Mouse (Mus musculus): Measurements from ENCODE around the gene Mgp.
"Not testable (repeated sequence)": the region's sequence is repeated elsewhere in the genome, so short reads cannot be mapped to it uniquely, and the experiment has no call there.

Gene Mgp

DNA sequence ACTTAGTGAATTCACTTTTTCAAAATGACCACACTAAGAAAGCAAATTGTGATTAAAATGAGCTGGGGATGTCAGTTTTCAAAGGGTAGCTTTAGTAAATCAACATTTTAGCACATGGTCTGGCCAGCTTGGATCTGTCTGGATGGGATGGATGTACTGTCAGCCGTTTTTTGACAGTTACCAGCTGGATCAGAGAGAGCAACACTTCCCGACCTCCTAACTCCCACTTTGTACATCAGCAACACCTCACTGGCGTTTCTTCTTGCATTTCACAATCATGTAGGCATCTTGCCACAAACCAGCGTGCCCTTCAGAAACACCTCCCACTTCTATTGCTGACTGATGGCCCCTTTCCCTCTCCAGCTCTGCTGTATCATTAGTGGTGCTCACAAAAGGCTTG lies 22.6 kb upstream of the Mgp start:
- DNase-seq (ENCODE audit: low read depth, low spot score), result no peak

GRCm38 (mm10) chr6:136897789-136898188 lies 22.2 kb upstream of the Mgp start:
- DNase-seq (ENCODE audit: low read depth, low spot score), result no peak

DNA sequence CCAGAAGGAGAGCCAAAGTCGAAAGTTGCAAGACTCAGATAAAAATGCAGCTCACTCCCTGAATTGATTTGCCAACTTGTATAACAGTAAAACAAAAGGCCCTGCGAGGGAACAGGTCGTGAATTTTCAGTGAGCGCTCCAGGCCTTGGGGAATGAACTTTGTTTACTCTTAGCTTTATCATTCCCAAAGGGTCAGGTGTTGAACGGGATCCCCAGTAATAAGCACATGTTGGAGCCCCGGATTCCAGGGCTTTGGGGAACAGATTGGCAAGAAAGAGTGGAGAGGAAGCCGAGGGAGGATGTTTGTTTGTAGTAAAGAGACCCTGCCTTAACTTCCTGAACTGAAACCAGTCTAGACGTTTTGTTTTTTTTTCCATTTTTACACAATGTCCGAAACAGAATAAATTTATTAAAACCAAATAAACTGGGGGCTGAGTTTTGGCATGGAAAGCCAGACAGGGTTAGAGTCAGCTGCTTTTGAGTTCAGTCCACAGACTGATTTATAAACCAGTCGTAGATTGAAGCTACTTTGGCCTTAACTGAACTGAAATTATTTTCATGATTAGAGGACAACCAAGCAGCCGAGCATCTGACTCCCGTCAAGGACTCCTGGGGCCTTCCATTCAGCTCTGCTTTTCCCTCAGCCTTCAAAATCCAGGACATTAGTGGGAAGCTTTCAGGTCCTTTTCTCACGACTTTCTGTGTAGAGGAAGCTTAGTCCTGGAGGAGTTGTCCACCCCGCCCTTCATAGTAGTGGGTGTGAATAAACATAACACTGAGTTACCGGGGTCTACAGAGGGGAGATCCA lies 19.1 kb upstream of the Mgp start:
- no peak for DNase-seq (ENCODE audit: low read depth, low spot score)

DNA sequence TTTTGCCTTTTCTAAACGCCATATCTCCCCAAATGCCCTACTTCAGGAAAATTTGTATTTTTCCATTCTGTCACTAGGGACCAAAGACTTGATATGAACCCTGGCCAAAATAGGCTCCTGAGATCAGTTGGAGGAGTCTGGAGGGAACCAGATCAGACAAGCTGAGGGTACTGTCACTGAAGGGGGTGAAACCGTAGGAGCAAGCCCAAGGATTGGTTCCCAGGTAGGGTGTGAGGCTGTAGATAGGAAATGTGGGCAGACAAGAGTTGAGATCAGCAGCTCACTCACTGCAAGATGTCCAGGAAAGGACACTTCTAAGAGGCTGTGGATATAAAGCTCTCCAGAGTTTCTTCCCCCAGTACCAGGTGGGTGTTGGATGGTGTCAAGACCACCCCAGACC lies 16.4 kb upstream of the Mgp start:
- no peak for DNase-seq (ENCODE audit: low read depth, low spot score)

DNA sequence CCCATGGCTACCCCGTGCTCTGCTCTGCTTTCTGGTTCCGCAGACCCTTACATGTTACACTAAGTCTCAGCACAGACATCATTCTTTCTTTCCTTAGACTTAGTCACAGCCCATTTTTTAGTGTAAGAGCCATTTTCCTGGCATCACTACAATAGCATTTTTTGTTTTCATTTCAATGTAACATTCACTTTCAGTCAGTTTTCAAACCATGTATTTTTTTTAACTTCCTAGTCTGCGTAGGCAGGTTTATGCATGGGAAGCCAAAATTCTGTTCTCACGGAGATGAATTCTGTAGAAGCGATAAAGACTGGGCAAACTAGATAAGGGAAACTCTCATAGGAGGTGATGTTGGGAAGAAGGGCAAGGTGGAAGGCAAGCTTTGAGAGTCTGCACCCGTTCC lies 13.9 kb upstream of the Mgp start:
- DNase-seq (ENCODE audit: low read depth, low spot score), result no peak

- no peak for DNase-seq (ENCODE audit: low read depth, low spot score)
Measured at GRCm38 (mm10) chr6:136889067-136889466, 13.4 kb upstream of the Mgp start.

DNA sequence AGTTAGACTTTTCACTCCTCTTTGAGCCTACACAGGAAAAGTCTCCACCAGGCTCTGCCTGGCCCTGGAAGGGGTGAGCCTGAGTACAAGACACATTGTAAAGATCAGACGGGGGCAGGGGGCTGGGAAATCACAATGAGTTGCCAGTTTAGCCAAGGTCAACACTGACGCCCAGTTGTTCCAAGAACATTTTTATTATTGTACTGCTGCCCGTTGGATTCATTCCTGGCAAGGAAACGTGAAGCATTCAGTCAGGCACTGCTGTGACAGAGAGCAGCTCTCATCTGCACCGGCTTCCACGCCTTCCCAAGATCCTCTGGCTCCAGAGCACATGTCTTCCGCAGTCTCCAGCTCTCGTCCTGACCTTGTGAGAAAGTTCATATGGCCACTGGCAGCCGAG lies 12.2 kb upstream of the Mgp start:
- no peak for DNase-seq (ENCODE audit: low read depth, low spot score)

DNA sequence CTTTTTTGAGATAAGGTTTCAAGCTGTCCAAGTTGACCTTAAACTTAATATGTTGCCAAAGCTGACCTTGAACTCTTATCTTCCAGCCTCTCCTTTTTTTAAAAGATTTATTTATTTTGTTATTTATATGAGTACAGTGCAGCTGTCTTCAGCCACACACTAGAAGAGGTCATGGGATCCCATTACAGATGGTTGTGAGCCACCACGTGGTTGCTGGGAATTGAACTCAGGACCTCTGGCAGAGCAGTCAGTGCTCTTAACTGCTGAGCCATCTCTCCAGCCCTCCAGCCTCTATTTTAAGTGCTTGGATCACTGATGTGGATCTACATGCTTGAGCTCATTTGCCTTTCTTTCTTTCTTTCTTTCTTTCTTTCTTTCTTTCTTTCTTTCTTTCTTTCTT lies 9.1 kb upstream of the Mgp start:
- not testable (repeated sequence) for DNase-seq (ENCODE audit: low read depth, low spot score)

DNA sequence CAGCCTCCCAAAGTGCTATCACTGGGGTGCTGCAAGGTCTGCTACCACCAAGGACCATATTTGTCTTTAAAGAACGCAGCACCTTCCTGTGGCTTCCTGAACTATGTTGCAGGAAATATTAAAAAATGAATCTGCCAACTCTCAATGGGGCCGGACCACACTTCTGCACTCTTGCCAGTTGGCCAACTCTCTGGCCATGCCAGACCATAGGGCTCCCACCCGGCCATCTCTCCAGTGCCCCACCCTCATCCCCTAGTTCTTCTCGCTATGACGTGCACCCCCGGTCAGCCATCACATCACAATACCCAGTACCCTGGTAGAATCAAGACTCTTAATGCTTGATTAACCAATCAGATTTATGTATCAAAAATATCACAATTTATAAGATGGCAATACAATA lies 8.3 kb upstream of the Mgp start:
- no peak for DNase-seq (ENCODE audit: low read depth, low spot score)

- DNase-seq (ENCODE audit: low read depth, low spot score), result no peak
Measured at GRCm38 (mm10) chr6:136883431-136883915, 7.8 kb upstream of the Mgp start.

- DNase-seq (ENCODE audit: low read depth, low spot score), result no peak
Measured at GRCm38 (mm10) chr6:136881678-136882077, 6.1 kb upstream of the Mgp start.

GRCm38 (mm10) chr6:136874599-136874998 lies 1.0 kb downstream of the Mgp start:
- no peak for DNase-seq (ENCODE audit: low read depth, low spot score)

GRCm38 (mm10) chr6:136868921-136869320 lies 6.7 kb downstream of the Mgp start:
- no peak for DNase-seq (ENCODE audit: low read depth, low spot score)

DNA sequence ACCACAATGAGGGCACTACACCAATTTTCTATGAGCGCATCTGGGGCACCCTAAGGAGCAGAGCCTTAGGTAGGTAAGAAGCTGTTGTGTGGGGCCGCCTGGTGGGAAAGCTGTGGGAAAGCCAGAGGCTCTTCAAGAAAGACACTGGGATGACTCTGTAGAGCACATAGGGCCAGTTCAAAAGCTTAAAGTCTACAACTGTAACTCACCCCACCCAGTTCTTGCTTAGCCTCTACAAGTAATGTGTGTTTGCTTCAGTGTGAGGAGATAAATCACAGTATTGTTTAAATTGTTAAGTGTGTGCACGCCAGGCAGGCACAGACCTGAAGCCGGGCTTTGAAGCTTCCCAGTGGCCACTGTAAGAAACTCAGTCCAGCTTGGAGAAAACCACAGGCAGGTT lies 9.5 kb downstream of the Mgp start:
- DNase-seq (ENCODE audit: low read depth, low spot score), result no peak

DNA sequence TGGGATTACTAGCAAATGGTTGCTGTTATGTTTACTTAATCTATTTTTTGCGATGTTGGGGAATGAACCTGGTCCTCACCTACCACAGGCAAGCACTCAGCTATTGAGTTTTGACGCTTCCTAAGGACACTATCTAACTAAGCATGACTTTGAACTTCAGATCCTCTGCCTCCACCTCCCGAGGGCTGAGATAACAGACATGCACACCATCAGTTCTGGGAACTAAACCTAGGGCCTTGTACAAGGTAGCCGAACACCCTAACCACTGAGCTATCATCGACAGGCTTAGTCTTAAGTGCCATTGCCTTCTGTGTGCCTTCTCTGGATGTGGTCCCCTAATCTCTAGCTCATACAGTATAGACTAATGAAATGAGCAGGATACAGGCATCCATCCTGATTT lies 10.3 kb downstream of the Mgp start:
- DNase-seq (ENCODE audit: low read depth, low spot score), result no peak

GRCm38 (mm10) chr6:136861020-136861419 lies 14.6 kb downstream of the Mgp start:
- DNase-seq (ENCODE audit: low read depth, low spot score), result peak; percentile 72

DNA sequence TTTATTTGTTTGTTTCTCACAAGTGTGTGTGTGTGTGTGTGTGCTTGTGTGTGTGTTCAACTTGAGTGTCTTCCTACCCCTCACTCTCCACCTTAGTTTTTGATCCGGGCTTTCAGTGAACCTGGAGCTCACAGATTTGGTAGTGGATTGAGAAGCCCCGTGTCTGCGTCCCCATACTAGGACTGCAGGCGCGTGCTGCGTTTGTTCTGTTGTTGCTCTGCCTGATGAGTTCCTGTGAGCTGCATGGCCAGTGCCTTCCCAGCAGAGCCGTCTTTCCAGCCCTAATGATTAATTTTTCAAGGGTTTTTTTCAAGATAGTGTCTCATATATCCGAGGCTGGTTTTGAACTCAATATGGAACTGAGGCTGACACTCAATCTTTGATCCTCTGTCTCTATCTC lies 17.2 kb downstream of the Mgp start:
- DNase-seq (ENCODE audit: low read depth, low spot score), result no peak

DNA sequence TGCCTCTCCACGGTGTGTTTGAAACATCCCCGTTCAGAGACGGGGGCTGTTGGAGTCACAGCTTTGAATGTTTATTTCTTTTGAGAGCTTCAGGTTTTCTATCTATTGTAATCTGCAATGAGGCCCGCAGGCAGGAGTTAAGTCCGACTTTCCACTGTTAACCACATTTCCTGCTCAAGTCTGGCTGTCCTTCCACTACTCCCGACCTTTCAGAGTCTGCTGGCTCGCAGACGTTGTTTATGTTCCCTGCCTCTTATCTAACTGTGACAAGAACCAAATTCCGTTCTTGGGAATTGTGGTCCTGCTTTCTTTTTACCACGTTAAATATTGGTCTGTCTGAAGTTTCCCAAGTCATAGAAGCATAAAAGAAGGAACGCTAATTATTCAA lies 17.8 kb downstream of the Mgp start:
- DNase-seq (ENCODE audit: low read depth, low spot score), result no peak

- peak; percentile 47 for DNase-seq (ENCODE audit: low read depth, low spot score)
Measured at GRCm38 (mm10) chr6:136857186-136857872, 18.3 kb downstream of the Mgp start, which contains the start of gene Art4. Art4 (minus strand) TSS chr6:136857733.

DNA sequence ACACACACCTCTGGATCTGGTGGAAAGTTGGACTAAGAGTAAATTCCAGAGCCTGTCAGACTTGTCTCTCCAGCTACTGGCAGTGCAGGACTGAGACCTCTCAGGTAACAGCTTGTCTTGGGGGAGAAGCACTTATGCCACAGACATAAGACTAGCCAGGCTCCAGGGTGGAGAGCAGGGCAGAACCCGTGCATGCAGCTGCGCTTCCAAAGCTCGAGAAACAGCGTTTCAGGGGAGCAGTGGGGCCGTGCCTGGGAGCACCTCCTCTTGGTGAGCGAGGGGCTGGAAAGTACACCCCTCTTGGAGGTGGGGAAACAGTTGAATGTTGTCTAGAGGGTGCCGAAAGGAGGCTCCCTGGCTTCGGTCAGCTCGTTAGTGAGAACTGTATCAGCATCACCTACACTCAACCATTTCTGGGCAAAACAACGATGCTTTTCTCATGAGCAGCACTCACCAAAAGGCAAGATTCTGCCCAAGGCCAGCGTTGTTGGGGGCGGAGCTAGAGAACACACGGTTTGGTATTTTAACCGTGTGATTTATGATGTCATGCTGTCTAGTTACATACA lies 19.5 kb downstream of the Mgp start:
- DNase-seq (ENCODE audit: low read depth, low spot score), result no peak

DNA sequence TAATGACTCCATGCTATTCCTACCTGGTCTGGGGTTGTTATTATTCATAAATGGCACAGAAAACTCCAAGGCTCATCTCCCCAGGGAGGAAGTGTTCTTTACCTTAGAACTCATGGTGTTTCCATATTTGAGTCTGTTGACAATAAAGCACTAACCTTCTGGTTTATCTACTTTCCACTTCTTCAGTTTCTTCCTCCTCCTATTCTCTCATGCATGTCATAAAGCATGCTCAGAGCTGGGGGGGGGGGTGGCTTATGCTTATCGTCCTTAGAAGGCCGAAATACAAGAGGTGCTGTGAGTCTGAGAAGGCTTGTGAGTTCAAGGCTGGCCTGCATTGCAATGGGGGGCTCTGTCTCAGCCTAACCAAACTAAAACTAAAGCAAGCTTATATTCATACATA lies 20.4 kb downstream of the Mgp start:
- DNase-seq (ENCODE audit: low read depth, low spot score), result no peak

GRCm38 (mm10) chr6:136854361-136854781 lies 21.3 kb downstream of the Mgp start:
- no peak for DNase-seq (ENCODE audit: low read depth, low spot score)

DNA sequence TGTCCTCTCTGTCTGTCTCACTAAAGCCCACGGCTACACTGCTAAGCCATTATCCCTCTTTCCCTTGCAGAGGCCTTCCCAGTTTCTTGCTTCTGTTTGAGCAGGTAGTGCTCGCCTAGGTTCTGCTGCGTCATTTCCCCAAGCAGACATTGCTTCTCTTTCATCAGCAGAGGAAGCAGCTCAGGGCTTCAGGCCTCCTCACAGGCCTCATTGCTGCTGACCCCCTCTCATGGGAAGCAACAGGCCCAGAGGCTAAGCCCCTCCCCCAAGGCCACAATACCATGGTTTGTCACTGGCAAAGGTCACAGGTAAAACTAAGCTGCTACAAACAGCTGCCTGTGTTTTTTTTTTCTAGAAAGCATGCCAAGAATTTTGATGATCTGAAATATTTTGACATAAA lies 22.9 kb downstream of the Mgp start:
- peak; percentile 34 for DNase-seq (ENCODE audit: low read depth, low spot score)
